Mouse (Mus musculus) ovary, postnatal 10 days (tissue): ENCODE data around the gene Sned1.
"Not testable (repeated sequence)": the region's sequence is repeated elsewhere in the genome, so short reads cannot be mapped to it uniquely, and the experiment has no call there.

Experiments used
- DNase-seq: peaks from one replicate; pipeline ENCODE4 v3.0.0; 2022; ENCODE audit warnings: low spot score

Gene Sned1

DNA sequence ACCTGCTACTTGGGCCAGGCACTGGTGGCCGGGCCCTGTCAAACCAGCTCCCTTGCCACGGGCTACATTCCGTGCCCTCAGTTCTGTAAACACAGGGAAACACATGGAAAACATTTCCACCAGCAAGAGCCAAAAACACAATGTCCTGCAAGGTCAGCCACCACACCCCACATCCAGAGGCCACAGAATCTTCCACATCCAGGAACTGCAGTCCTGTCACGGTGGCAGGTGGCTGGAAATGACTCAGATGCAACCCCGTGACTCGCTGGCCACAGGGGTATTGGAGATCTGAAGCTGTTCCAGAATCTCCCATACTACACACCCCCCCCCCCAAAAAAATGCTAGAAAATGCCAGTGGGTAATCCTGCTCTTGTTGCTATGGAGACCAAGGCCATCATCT, 6.4 kb upstream of the Sned1 start:
- DNase-seq, result no peak

DNA sequence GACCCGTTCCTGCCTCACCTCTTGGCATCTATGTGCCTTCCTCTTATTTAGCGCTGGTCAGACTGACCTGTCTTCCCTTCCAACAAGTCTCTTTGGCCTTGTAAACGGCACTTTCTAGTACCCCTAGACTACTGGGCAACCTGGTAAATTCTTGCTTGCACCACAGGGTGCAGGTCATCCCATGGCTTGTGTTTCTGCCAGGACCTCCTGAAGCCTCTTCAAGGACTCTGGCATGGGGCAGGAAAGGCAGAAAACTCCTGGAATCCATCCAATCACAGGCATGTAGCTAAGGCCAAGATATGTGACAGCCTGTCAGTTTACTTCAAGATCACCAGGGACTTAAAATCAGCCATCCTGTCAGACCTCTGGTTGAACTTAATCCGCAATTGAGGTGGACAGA, 6.0 kb upstream of the Sned1 start:
- DNase-seq, result no peak

DNA sequence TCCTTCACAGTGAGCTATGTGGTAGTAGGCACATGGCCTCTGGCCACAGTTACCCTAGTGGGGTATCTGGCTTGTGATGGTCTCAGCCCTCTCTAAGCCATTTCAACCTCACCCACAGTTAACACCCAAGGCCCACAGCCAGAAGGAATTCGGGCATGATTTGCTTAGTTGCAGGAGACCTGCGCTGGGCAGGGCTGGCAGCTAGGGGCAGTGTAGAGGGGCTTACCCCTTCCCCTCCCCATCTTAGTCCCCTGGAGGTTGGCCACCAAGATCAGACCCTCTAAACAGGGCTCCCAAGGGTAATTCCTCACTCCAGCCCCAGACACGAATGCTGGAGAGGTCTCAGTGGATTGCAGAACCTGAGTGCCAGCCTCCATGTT, 894 bp downstream of the Sned1 start:
- no peak for DNase-seq

DNA sequence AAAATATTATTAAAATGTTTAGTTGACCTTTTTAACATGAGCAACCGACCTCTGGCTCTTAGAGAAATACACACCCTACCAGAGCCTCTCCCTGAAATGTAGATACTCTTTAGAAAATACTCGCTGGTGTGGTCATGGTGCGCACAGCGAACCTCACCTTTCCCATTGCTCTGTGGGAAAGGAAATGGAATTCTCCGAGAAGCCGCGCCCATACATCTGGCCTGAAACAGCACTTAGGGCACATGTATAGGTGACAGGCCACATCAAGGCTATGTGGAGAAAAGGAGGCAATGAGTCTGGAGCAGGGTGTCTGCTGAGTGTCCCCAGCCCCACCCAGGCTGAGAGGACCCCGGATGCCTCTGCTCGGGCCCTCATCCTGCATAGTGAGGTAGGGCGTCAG, 2.0 kb downstream of the Sned1 start:
- no peak for DNase-seq

DNA sequence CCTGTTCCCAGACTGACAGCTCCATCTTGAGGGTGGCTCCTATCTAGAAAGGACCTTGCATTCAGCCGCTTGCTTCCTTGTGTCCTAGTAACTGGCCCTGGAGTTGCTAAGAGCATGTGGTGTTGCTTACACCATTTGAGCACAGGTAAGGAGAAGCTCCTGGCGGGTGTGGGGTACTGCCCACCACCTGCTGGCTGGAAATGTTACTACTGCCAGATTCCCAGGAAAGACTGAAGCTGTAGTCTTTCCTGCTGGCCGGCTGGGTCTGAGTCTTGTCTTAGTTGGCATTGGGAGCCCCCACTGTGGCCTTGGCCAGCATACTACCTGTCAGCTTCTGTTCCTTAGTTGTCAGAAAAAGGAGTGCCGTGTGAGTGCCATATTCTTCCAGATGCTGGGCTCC, 2.6 kb downstream of the Sned1 start:
- no peak for DNase-seq

DNA sequence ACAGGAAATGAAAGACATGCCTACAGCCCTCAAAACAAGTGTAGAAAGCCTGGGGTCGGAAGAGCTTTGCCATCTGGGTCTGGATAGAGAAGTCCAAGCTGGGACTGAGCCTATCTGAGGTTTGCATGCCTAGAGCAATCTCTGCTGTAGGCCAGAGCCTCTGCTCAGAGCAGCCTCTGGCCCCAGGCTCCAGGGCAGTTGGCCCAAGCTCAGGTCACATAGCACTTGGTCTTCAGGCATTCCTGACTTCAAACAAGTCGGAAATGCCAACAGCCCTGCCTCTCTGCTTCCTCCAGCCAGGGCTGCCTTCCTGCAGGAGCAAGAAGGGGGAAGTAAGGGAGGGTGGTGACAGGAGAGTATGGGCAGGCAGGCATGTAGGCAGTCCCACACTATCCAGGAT, 10.3 kb downstream of the Sned1 start:
- DNase-seq, result no peak

DNA sequence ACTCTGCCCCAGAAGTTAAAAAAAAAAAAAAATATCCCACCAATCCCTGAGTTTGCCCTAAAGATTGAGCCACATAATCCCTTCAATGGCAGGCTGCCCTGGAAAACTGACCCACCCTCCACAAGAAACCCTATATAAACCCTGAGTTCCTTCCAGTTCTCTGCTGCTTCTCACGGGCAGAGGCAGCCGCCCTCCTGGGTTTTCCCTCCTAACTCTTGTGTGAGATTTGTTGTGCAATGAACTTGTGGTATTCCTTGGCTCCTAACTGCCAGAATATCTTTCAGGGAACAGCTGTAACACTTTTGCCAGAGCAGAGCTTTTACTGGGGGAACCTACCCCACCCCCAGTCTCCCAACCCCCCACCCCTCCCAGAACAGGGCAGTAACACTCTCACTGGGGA, 16.9 kb downstream of the Sned1 start:
- DNase-seq, result no peak

DNA sequence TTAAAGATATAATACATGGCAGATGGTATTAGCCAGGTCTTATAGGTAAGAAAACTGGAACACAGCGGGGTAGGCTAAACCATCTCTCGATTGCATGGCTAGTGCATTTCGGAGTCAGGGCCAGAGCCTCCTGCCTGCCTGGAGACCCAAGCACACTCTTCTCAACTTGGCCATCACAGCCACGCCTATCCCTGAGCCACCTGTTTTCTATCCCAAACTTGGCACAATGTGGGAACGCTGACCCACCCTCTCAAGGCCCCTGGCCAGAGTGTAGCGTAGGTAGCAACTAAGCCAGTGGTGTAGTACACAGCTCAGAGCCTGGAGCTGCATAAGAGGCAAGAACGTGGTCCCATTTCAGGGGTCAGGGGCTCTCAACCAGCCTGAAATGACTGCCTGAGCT, 20.1 kb downstream of the Sned1 start:
- no peak for DNase-seq

DNA sequence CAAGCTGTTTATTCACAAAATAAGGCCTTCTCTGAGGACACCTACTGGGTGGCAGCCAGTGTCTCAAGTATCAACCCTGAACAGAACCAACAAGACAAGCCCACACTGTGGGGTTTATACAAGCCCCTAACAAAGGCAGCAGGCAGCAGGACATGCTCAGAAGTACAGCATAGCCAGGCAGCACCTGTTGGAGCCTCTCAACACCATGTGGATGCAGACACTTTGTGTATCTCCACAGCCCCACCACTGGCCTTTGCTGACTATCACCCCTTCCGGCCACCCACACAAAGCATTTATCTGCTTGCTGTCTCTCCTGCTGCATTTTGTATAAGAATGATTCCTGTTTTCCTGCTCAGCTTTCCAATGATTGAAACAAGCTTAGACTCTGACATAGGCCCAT, 21.9 kb downstream of the Sned1 start:
- no peak for DNase-seq

DNA sequence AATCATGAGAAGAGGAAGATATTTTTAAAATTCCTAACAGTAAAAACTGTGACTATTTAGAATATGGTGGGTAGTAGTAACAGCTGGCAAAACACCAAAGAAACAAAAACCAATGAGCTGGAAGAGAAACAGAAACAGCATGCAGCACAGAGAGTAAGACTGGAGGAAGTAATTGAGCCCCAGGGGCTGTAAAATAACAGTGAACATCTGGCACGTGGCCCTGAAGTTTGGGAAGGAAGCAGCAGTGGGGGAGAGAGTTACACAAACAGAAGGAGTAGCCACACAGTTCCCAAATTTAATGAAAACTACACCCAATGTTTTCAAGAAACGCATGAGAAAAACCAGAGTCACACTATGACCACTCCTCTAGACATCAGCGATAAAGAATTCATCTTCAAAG, 31.6 kb downstream of the Sned1 start:
- DNase-seq, result no peak

DNA sequence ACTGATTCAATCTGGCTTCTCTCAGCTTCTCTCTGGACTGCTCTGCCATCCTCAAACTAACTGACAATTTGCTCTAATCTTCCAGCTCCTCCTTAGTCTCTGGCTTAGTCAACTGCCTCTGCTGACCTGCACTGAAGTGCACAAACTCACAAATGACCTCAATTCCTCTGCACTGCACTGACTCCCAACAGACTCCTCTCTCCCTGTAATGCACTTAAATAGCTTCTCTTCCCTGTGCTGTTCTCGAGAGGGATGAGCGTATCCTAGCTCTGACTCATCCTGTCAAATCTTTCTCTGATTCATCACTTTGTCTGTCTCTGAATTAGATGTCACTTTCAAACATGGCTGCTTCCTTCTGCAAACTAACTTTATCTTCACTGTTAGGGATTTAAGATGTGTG, 32.6 kb downstream of the Sned1 start:
- no peak for DNase-seq

DNA sequence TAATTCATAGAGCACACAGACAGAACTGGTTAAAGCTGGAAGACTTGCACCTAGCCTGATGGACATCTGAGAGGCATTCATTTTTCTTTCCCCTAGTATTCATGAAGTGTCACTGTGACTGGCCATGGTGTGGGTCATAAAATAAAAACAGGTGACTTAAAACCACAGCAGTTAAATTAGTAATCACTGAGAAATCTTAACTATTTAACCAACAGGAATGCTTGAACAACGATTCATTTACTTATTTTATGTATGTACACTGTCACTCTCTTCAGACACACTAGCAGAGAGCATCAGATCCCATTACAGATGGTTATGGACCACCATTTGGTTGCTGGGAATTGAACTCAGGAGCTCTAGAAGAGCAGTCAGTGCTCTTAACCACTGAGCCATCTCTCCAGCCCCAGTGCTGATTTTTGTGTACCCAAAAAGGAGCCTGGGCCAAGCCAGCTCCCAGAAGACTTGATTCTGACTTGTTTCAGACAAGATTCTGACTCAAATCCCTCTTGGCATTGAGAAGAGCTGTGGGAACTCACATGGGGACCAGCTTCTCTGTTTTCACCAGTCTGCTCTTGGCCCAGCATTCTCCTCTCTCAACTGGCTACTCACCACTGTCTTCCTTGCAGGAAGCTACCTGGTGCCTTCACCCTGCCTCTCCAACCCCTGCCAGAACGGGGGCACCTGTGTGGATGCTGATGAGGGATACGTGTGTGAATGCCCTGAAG, 35.0 kb downstream of the Sned1 start:
- no peak for DNase-seq

DNA sequence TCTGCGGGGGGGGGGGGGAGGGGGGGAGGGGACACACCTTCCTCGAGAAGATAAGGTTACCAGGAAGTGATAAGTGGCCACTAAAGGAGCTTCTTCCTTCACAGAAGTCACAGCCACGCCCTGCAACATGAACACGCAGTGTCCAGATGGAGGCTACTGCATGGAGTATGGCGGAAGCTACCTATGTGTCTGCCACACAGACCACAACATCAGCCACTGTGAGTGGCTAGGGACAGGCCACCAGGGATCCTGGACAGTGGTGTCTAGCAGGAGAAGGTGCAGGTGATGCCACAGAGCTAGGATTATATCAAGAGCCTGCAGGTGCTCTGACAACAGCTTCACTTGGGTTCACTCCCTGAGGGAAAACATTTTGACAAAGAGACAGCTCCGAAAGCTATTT, 36.1 kb downstream of the Sned1 start:
- DNase-seq, result no peak

DNA sequence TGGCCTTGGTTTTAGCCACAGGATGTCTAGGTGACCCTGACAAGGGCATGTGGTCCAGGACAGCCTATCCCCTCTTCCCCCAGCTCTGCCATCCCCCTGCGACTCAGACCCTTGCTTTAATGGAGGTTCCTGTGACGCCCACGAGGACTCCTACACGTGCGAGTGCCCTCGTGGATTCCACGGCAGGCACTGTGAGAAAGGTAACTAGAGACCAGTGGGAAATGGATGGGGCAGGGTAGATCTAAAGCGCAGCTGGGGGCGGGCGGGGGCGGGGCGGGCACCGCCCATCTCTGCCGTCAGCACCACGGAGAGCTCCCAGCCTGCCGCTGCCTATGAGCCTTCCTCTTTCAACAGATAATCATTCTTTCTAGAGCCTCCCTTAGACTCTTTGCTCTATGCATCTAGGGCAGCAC, 36.8 kb downstream of the Sned1 start:
- DNase-seq, result no peak

DNA sequence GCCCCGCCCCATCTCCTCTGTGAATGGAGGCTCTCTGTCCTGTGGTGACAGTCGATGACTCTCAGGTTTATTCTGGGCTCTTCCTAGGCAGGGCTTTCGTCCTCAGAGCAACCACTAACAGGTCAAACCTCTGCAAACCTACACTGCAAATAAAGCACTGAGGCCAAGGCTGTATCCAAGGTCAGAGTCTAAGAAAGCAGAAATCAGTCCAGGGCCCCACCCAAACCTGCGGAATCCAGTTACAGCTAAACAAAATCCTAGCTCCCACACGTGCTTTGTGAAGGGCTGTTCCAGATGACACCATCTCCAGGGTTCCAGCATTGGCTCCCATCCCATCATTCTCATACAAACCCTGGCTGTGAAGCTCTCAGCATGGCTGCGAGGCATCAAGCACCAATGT, 39.9 kb downstream of the Sned1 start:
- no peak for DNase-seq

DNA sequence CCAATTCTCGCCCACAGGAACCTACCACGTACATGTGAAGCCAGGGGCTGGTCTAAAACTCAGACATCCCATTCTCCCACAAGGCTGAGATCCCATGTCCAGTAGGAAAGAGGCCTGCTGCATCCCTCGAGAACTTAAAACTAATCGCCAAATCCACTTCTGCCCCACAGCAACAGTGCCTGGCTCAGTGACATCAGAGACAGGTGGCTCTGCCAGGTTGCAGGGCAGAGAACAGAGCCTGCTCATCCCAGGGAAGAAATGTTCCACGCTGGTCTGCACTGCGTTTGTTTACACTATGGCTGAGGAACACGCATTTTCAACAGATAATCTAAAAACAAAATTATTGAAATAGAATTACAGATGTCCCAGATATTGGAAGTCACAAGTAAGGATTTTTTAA, 41.4 kb downstream of the Sned1 start:
- DNase-seq, result no peak

DNA sequence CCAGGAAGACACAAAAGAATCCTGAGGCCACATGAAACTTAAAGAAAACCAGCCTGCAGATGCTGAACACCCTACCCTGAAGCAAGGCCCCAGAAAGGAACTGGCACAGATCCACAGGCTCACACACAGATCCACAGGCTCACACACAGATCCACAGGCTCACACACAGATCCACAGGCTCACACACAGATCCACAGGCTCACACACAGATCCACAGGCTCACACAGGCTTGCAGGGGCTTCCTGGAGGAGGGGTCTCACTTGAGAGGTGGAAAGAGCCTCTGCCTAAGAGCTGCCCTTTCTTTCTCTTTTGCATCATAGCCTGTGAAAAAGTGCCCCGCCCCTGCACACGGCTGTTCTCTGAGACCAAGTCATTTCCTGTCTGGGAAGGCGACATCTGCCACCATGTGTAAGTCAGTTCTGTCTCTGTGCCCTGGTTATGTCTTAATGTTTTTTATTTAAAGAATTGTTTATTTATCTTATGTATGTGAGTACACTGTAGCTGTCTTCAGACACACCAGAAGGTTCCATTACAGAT, 54.1 kb downstream of the Sned1 start:
- no peak for DNase-seq

DNA sequence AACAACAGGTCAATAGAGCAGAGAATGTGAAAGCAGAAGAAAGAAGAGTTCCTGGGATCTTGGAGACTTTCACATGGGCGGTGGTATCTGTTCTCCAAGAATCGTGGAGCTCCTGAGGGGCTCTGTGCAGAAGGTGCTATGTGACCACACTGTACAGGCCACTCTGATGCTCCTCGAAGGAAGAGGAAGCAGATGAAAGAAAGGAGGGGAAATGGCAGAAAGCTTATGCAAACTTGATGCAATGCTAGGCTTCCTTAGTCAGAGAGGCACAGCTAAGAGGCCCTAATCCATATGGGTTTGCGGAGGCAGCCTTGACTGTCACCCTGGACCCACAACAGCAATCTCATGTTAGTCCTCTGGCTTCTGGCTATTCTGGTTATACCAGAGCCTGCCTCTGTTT, 55.3 kb downstream of the Sned1 start:
- DNase-seq, result no peak

DNA sequence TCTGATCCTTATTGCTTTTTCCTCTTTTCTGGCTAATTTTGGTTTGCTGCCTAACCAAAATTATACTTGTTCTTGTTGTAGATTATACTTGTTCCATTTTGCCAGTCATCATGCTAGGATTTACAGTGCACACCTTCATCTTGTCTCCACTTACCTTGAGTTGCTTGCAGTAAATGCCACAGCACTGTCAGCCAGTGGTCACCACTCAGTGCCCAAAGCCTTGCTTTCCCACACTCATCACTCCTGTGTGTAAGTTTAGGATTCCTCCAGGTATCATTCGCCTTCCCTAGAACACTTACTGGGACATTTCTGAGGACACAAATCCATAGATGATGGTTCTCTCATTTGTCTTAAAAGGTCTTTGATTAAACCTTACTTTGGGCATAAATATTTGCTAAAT, 56.0 kb downstream of the Sned1 start:
- DNase-seq, result no peak

DNA sequence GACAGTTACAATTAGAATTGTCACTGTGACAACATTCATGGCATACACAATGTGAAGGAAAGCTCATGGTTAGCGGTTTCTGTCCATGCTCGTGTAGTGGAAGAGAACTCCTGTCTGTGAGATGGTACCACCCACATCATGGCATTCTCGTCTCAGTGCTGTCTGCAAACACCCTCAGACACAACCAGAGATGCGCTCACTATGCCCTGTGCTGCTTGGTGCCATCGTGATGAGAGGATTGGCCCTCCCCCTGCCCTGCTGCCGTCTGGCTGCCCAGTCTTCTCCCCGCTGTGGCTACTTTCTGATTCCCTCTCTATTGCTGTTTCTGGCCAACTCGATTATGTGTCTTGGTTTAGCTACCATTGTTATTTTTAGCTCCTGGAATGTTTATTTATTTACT, 56.4 kb downstream of the Sned1 start:
- DNase-seq, result no peak

DNA sequence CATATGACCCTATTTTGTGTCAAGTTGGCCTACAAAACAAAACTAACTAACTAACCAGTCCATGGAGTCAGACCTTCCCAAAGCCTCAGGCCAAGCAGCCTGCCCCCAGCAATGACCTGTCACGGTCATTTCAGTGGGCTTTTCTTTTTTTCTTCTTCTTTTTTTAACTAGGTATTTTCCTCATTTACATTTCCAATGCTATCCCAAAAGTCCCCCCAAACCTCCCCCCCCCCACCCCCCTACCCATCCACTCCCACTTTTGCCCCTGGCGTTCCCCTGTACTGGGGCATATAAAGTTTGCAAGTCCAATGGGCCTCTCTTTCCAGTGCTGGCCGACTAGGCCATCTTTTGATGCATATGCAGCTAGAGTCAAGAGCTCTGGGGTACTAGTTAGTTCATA, 58.9 kb downstream of the Sned1 start:
- DNase-seq, result not testable (repeated sequence)

DNA sequence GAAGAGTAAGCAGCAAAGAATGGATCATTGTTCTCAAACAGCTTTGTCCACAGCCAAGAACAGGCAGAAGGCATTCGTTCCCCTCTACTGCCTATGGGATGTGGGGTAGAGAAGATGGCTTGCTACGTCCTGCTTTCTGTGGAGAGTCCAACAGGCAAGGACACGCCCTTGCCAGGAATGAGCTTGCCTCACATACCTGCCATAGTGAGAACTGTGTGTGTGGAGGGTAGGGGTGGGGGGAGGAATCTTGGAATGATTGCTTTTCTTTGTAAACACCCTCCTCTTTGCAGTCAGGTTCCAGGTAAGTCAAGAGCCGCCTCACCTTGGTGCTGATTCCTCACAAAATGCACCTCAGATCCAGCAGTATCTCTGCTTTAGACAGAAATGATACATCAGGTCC, 64.2 kb downstream of the Sned1 start:
- no peak for DNase-seq

DNA sequence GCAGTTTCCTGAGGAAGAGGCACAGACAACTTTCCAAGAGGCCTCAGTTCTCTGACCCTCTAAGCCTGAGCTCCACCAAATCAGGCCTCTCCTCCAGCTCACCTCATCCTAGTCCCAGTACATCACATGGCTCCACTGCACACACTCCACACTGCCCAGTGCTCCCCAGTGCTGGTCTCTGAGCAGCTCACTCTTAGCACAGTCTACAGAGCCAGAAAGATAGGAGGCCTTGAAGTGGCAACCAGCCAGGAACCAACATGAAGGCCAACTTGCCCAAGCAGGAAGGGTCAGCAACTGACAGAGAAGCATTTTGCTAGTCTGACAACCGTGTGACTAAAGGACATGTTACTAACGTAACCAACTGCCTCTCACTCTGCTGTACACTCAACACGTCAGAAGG, 64.9 kb downstream of the Sned1 start:
- no peak for DNase-seq

DNA sequence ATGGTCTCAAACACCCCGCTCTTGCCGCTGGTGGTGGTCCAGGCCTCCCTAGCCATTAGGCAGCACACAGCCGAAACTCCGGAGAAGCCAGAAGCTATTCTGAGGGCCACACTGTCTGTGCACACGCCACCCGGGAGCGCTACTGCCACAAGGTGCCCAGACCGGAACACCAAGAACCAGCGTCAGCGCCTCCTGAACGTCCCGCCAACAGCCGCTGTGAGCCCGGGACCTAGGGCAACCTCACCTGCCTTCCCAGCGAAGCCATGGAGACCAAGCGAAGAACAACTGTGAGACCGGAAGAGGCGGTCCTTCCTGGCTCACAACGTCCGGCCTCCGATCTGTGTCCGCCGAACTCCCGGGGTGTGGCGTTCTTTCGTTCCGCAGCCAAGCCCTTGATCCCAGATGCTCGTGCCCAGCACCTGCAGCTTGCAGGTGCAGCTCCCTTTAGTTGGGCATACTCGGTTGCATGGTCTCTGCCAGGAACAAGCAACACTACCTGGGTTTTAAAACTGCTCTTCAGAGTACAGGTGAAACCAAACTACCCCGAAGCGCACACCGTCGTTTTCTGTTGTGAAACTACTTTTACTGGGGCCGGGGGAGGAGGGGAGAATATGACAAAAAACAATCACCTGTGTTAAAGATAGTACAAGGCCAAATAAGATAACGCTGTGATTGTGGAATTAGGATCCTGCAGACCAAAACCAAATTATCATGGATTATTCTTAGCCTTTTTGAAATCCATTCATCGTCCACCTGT, 70.1 kb downstream of the Sned1 start, which contains the start of gene Mterf4:
Gene Mterf4 (minus strand): TSS at position 335 of the 757 bp plus-strand sequence.
- peak; percentile 49 for DNase-seq
